Mouse (Mus musculus): ENCODE results near the gene Prickle2. TPM values are rescaled to one million over a fixed set of nuclear protein-coding genes. Genes with fewer than 3 reads are reported as not detected.

Gene Prickle2
- total RNA-seq, 2 experiments from 2014 or later: 97.0 to 97.1 TPM

DNA sequence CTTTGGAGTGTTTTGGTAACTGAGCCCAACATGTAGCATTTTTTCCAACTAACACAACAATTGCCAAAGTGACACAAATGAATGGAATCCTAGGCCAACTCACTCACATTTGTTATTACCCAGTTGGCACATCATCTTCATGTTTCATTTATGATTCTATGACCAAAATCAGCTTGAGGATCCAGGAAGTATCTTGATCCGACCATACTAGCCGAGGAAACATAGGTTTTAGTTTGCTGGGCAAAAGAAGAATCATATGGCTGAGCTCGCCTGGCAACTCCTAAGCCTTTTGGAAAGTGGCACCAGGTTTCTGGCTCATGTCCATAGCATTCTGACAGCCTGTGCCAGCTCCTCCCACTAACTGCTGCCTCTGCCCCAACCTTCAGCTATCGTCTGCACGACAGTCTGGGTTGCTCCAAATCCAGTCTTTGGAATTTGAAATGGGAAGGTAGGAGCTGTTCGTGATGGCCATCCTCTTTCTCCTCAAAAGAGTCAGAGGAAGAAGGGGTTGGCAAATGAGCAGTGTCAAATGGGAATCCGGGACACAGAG lies 184.4 kb downstream of the Prickle2 start:
- DNase-seq: peak; percentile 87
- intact Hi-C loops (cut with DNase I): no loop called here

DNA sequence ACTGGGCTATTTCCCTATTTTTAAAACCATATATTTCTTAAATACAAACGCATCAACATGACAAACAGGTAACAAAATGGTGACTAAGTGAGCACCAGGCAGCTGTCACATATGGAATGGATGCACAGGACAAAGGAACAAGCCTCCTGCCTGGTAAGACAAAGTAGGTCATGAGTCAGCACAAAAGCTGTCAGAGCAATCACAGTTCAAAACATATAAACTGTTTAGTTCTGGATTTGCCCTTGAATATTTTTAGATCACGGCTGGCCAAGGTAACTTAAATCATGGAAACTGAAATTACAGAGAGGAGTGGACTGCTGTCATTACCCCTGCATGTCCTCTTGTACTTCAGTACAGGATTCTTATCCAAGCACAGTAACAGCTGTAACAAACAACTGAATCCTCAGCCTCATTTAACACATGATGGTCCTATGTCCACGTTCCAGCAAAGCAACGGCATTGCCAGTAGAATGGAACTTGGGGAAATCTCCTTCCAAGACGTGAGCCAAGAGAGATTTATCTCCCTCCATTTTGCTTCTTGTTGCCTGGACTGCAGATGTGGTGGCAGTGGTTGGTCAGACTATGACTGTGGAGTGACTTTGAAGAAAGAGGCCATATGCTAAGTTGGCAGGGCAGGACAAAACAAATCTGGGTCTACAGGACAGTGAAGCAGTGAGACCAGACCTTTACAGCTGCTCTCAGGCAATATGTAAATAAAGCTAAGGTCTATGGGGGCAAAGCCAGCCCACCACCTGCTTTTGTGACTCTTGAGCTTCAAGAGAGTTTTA lies 185.7 kb downstream of the Prickle2 start:
- peak; percentile 39 for DNase-seq
- intact Hi-C loops (cut with DNase I): no loop called here

DNA sequence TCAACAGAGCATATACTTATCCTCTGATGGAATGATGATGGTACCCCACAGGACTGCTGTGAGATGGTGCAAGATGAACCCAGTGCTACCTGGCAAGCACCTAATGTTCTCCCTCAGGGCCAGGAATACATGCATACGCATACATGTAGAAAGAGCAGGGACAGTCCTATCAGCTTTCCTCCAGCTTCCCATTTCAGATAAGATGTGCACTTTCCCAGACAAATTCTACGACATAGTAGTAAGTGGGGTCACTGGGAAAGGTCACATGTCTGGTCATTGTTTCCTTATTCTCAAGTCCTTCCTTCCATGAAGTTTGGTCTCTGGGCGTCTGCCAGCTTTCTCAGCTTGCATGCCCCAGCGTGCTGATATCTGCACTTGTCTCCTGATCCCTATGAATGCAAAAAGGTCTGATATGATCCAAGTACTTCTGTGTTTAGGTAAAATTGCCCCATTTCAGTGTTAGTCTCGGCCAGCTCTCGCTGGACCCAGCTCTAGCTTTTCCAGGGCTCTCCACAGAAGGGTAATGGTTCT lies 187.5 kb downstream of the Prickle2 start:
- intact Hi-C loops (cut with DNase I): no loop called here
- no peak for DNase-seq

DNA sequence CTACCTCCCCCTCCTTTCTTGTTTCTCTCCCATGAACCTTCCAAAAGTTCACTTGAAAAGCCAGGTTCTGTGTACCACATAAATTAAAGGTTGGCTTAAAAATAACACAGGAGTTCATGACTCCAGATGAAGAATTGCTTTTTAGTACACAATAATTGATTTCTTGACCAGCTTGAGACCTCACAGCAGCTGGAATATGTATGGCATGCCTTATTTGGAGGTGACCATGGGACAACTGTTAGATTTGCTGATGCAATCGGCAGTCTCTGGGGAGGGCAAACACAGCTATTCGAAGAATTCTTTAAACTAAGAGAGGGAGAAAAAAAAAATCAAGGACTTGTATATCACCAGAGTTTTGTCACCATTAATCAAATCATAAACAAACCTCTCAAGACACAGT lies 189.0 kb downstream of the Prickle2 start:
- no peak for DNase-seq
- intact Hi-C loops (cut with DNase I): no loop called here

DNA sequence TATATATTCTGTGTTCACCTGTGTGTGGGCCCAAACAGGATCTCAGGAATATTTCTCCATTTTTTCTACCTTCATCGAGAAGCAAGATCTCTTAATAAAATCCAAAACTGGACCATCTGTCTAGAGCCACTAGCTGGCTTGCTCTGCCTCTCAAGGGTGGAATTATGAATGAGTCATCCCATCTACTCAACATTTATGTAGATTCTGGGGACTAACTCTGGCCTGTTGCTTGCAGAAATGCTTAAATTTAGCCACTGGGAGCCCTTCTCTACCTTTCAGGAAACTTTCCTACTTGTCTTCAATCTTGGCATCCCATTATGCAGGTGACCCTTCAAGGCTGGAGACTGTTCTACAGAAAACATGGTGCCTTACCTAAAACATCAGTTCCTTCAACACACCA lies 194.0 kb downstream of the Prickle2 start:
- intact Hi-C loops (cut with DNase I): no loop called here
- DNase-seq: no peak

DNA sequence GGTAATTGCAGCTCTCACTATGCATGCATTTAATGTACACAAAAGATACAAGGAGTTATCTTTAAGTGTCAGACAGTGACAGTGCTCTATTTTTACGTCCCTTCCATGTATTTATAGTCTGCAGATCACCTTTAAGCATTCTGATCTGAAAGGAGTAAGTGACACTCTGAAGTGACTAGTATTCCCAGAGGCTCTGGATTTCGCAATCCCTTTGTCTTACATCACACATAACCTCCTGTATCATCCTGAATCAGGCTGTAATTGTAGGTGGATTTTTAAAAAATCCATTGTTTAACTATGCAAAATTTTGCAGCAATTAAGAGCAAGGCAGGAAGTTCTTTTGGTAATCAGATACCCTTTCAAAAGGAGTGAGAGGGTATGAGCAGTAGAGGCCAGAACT lies 196.2 kb downstream of the Prickle2 start:
- intact Hi-C loops (cut with DNase I): no loop called here
- DNase-seq: no peak

DNA sequence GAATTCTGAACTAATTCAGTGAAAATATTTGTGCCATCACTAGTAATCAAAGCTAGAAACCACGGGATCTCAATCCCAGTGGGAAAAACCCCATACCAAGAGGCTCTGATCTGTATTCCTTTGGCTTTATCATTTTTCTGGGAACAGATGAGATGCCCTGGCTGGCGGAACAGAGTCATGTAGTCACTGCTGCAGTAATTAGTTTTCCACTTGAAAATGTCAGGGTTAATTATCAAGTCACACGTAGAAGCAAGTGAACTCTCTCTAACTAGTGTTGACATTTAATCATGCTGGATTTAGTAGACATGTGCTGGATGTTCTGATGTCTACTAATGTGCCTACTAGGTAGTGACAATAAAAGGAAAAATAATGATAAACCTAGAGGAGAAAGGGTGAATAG lies 199.7 kb downstream of the Prickle2 start:
- intact Hi-C loops (cut with DNase I): no loop called here
- peak; percentile 40 for DNase-seq

DNA sequence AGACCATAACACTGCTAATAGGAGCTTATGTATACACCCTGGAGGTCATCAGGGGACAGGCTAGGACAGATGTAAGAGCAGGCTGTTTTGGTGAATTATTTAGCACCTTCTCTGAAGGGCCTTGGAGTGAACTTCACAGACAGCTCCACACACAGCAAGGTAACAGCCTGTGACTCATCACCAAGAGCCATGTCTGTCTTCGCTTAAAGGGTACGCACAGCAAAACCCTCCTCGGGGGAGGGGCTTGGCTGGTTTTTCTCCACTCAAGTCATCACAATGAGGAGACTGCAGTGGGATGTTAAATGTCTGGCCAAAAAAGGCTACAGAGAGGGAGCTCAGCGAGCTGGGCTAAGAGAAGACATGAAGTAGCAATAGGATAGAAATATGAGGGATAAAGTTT lies 206.5 kb downstream of the Prickle2 start:
- DNase-seq: no peak

DNA sequence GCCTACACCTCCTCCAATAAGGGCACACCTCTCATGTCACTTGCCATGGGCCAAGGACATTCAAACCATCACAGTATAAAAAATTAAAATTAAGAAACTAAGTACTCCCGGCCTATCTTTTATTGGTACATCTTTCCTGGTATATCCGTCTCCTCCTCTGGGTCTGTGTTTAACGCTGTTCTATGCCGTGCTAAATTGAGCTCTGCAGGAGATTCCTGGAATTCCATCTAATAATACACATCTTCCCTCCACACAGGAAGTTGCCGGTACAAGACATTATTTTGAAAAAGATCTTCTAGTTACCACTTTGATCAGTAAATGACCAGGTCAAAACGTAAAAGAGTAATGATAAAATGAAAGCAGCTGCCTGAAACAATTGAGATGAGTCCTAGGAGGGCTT lies 207.4 kb downstream of the Prickle2 start:
- intact Hi-C loops (cut with DNase I): no loop called here
- DNase-seq: no peak

More for the DNA sequence above, 206.5 kb downstream of the Prickle2 start:
- intact Hi-C loops (cut with DNase I): no loop called here

DNA sequence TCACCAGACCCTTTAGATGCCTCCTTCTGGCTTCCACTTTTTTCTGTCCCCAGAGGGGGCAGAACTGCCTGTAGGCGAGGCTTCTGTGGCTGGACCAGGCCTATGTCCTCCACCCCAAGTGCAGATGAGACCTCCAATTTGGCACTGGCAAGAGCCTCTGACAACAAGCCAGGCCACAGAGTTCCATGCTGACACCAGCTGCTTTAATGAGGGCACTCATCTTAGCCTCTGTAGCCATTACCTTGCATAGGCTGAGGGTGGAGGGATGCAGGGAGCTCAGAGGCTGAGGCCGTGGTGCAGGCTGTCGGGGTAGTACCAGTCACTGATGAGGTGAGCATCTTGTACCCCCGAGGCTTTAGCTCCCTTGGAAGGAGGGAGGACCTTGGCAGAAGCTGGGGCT lies 208.7 kb downstream of the Prickle2 start:
- DNase-seq: peak; percentile 75
- intact Hi-C loops (cut with DNase I): no loop called here

DNA sequence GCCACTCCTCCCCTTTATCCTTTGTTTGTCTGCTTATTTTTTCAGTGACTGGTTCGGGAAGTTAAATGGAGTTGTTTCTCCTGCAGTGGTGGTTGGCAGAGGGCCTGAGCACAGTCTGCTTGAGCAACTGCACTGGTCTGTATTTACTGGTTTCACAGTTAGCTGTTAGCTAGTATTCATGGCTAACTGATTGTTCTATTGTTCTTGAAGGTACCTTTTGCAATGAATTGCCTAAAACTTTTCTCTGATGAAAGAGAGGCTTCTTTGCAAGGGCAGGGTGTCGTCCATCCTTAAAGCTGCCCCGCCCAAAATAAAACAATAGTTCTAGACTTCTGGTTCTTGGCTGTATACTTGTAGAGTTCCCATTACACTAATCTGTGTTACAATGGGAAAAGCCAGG lies 210.5 kb downstream of the Prickle2 start:
- no peak for DNase-seq
- intact Hi-C loops (cut with DNase I): no loop called here

DNA sequence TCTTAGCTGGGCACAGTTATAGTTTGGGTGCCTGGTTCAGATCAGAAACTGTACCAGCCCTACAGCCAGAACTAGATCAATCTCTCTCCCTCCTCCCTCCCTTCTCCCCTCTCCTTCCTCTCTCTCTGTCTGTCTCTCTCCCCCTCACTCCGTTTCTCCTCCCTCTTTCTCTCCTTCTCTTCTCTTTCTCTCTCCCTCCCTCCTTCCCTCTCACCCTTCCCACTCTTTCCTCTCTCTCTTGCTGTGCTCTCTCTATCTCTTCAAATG lies 224.3 kb downstream of the Prickle2 start:
- intact Hi-C loops (cut with DNase I): loop anchor here (5.0 kb wide), 2 partner anchors 181 to 246 kb away; no protein-coding TSS in a partner anchor
- no peak for DNase-seq

DNA sequence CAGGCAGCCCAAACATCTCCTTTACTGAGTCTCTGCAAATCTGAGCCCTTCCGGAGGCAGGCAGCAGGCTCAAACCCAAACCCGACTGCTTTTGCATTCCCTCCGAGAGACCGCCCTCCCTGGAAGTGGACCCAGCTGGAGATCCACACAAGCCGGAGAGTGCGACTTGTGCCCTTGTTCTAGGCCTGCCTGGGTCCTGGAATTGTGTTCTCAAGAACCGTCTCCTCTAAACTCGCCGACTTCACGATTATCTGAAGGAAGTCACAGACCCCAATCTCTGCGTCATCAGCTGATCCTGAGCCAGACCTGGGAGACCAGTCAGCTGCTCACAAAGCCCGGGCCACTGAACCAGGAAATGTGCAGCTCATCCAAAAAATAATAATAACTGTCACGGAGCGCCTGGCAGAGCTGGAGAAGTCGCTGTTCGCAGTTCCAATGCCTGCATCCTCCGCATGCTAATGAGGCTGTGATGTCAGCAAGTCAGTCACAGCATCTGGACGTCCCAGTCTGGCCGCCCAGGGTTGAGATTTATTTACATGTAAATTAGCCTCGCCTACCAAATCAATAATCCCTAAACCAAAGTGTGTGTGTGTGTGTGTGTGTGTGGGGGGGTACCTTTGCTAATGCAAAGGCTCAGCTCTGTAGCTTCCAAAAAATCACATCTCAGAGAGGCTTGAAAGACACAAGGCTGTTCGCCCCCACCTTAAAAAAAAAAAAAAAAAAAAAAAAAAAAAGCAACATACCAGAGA lies 224.8 kb downstream of the Prickle2 start:
- DNase-seq: peak; percentile 91
- intact Hi-C loops (cut with DNase I): loop anchor here (5.0 kb wide), 2 partner anchors 181 to 246 kb away; no protein-coding TSS in a partner anchor

DNA sequence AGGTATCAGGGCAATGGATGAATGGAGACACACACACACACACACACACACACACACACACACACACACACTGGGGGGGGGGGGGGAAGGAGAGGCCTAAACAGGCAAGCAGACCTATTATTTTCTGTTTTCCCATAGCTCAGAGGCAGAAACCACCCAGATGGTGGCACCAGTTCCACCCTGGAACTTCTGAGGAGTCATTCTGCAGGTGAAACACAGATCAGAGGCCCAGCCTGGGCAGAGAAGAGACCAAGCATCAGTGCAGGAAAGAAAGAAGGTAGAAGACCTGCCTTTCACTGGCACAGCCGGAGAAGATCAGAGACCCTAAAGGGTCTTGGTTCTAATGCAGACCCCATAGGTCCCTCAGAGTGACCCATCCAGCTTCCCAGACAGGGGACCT lies 227.3 kb downstream of the Prickle2 start:
- no peak for DNase-seq
- intact Hi-C loops (cut with DNase I): loop anchor here (5.0 to 10.0 kb wide), 2 partner anchors 116 to 191 kb away; no protein-coding TSS in a partner anchor

DNA sequence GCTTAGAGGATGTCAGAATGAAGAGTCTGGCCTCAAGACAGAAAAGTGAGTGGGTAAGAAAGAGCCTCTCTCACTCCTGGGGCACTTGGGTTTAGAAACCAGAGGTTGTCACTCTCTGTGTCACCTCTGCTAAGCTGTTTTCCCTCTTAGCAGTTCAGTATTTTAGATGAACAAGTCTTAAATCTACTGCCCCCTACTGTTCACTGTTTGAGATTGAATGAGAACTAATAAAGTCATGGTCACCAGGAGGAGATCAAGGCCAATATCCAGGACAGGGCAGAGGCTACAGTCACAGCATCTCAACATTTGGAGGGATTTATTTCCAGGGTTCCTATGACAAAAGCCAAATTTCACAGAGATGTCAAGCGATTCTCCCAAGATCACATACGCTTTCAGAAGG lies 228.3 kb downstream of the Prickle2 start:
- intact Hi-C loops (cut with DNase I): loop anchor here (5.0 to 10.0 kb wide), 2 partner anchors 117 to 190 kb away; no protein-coding TSS in a partner anchor
- no peak for DNase-seq

DNA sequence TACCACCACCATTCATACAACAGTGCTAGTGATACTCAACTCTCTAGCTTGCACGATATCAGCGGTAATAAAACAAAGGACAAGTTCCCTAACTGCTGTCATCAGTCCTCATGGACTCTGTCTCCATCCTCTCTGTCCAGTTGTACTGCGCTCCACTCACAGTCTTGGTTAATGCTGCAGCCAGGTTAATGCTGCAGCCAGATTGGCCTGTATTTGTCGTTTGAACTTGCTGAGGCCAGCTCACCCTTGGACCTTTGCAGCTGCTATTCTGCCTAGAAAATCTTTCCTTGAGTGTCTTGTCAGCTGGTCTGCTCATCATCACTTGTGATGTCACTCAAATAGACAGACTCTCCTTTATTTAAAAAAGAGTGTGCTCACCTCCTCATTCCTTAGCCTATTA lies 236.5 kb downstream of the Prickle2 start:
- intact Hi-C loops (cut with DNase I): no loop called here

DNA sequence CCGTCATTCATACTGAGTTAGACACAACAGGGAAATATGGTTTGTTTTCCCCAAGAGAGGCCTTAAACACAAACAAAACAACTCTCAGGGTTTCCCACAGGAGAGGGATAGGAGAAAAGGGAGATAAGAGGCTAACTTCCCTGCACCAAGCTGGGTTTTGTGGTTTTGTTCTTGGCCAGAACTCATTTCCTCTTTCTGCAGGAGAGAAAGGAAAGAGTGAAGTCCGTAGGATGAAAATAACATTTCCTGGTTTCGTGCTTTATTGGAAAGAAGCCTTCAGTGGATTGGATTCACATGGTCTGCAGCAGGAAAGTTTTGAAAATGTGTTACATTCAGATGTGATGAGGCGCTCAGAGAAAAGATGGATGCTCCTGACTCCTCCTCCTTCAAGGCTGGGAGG lies 237.1 kb downstream of the Prickle2 start:
- intact Hi-C loops (cut with DNase I): no loop called here
- no peak for DNase-seq

More for the DNA sequence above, 236.5 kb downstream of the Prickle2 start:
- DNase-seq: no peak

DNA sequence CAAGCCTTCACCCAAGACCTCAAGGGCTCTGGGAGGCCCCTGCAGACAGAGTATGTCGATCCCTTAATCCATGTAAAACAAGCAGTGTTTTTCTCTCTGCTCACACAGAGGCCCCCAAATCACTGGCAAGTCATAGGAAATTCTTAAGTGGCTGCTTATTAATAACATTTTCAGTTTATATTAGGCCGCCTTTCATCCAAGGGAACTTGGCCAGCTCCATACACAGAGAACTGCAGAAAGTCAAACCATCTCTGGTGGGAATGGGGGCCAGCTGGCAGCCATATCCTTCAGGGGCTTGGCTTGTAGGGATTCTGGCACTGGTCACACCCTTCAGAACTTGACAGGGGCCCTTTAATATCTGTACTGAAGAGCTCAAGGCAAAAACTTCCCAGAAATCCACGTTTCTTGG lies 237.6 kb downstream of the Prickle2 start:
- peak; percentile 72 for DNase-seq
- intact Hi-C loops (cut with DNase I): no loop called here

DNA sequence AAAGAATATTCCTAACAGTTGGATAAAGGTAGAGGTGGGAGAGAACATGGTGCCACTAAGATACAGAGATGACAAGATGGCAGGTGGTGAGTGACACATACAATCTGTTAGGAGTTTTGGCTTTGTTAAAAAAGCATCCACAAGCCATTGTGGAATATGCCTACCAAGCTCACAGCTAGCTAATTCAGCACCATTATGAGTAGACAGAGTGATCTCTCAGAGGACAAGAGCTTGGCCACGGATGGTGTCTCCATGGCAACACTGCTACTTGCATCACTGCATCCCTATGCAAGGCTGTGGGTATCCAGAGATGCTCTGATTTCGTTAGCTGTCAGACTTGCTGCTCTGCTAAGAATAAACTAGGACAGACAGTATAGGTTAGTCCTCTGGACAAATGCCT lies 238.6 kb downstream of the Prickle2 start:
- intact Hi-C loops (cut with DNase I): no loop called here
- DNase-seq: peak; percentile 77

DNA sequence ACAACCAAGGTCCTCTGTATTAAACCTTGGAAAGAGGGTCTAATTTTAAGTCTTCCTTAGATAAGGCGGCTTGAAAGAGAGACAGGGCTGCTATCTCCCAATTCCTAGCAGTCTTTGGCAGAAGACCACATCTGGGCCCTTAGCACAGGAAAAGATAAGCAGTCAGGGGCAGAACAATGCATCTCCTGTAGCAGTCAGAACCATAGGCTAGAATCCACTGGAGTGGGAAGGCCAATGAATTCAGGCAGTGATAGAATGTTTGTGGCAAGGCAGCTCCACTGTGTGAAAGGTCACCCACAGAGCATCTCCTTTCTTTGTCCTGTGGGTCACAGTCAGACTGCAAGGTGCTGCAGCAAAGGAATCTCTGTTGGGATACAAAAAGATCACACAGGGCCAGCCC lies 240.3 kb downstream of the Prickle2 start:
- intact Hi-C loops (cut with DNase I): no loop called here
- DNase-seq: no peak

DNA sequence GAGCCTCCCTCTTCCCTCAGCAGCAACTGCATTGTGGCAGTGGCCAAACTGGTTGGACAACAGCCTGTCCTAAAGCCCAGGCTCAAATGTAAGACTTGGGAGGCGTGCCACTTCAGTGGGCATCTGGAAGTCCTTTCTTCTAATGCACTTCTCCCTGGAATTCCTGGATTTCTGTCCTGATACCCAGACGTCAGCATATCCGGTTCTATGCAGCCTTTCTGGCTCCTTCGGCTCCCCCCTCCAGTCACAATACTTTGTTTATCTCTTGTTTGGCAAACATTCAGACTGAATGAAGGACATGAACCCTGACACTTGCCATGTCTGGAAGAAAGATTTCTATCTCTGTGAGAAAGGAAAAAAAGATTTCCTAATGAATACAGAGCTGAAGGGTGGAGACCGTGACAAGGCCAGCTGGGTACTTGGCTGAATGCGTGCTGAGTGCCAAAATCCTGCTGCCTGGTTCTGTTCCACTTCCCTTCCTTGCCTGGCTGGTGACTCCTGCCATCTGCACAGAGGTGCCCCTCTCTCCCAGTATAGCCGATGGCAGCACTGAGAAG lies 241.1 kb downstream of the Prickle2 start:
- DNase-seq: peak; percentile 85
- intact Hi-C loops (cut with DNase I): no loop called here
